Mouse (Mus musculus): ENCODE measurements around the gene Atp6v0a1. TPM values are rescaled to one million over a fixed set of nuclear protein-coding genes. Genes with fewer than 3 reads are reported as not detected.

Gene Atp6v0a1
- total RNA-seq, 2 experiments from 2014 or later, result 52.9 to 59.9 TPM

- no peak for DNase-seq
Measured at GRCm38 (mm10) chr11:101085617-101086322, 76.5 kb downstream of the Atp6v0a1 start.

DNA sequence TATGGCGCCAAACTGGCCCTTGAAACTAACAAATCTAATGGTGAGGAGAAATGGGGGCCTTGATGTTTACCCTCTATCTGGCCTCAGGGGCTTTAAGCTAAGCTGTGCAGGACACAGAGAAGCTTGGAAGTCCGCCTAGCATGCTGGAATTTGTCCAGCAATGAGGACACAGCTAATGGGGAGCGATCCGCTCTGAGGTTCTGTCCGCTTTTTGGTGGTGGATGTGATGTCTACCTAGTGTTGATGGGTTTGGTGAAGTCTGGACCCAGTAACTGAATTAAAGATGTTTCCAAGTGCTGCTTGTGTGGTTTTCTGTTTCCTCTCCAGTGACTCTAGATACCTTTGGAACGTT lies 77.0 kb downstream of the Atp6v0a1 start:
- no peak for DNase-seq

DNA sequence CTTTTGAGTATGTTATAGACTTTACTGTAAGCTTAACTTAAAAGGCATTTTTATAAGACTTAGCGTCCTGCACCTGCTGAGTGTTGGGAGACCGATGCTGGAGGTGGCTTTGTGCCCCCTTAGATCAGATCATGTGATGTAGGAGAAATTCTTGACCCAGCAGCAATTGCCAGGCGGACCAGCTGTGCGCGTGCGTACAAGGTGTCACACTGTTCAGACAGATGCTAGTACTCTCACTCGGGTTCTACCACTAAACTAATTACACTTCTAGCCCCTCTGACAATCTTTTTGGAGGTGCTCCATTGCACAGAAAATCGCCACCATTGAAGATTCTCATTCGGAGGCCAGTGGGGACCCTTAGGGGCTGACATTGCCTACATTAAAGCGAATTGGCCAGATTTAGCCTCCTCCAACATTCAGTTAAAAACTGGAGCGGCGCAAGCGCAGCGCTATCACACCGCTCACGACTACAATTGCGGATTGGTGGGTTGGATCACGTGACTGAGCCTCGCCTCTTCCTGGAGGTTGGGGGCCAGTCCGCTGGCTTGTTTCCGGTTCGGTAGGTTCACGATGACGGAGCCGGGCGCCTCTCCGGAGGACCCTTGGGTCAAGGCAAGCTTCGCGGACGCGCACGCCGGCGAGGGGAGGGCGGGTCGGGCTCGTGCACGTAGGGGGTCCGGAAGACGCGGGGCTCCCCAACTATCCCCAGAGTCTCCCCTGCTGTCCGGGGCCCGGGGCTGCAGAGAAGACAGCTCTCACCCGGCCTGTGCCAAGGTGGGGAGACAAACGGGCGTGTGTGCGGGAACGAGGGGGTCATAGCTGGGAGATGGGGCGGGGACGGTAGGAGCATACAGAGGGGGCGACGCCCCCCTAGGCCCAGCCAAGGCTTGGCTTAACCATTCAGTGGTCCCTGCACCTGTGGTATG lies 77.8 kb downstream of the Atp6v0a1 start, which contains the start of gene Mlx:
Mlx (plus strand) TSS at position 522 of the 926 bp plus-strand sequence.
- peak; percentile 85 for DNase-seq

DNA sequence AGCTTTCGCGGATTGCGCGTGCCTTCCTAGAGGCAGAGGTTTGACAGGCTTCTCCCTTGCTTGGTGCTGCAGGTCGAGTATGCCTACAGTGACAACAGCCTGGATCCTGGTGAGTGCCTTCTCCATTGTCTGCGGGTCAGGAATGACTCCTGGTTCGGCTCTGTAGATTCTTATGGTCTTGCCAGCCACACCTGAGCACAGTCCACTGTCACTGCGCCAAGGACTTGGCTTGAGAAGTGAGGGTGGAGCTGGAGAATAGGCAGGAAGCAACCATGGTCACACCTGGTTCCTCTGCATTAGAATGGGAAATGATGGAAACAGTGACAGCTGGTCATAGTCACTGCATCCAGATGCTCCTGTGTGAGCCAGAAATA lies 78.4 kb downstream of the Atp6v0a1 start:
- DNase-seq, result no peak

DNA sequence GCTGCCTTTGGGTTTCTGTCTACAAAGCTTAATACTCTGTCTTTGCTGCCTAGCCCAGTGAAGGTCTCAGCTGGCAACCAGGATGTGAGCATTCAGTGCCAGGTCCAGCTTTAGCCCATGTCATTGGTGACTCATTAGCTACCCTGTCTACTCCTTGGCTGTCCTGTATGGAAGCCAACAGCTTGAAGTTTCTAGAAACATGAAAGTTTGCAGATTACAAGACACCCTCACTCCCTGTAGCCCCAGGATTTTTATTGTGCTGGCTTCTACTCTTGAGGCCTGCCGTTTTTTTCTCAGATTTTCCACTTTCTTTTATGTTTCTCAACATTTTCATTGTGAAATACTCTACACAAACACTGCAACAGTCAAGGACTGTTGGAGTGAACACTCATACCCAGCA lies 80.7 kb downstream of the Atp6v0a1 start:
- no peak for DNase-seq

- no peak for DNase-seq
Measured at GRCm38 (mm10) chr11:101094930-101095313, 85.7 kb downstream of the Atp6v0a1 start.

- peak; percentile 91 for DNase-seq
Measured at GRCm38 (mm10) chr11:101095314-101096024, 86.2 kb downstream of the Atp6v0a1 start, which contains the start of gene Psmc3ip. Gene Psmc3ip (minus strand): TSS chr11:101095436.

- no peak for DNase-seq
Measured at GRCm38 (mm10) chr11:101098231-101098630, 89.0 kb downstream of the Atp6v0a1 start.

- no peak for DNase-seq
Measured at GRCm38 (mm10) chr11:101103011-101103410, 93.8 kb downstream of the Atp6v0a1 start.

DNA sequence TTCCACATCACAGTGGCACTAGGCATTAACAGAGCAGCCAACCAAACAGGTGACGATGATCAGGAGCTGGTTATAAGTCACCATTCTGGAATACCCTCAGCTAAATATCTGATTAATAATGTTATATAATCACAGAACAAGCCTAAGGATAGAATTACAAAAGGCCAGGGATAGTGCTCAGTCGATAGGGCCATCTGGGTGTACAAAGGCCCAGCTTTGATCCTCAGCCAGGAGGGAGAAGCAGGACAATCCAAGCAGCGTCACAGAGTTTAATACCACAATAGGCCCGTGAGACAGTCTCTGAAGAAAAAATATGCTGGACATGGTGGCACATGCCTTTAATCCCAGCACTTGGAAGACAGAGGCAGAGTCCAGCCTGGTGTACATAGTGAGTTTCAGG lies 100.1 kb downstream of the Atp6v0a1 start:
- no peak for DNase-seq

DNA sequence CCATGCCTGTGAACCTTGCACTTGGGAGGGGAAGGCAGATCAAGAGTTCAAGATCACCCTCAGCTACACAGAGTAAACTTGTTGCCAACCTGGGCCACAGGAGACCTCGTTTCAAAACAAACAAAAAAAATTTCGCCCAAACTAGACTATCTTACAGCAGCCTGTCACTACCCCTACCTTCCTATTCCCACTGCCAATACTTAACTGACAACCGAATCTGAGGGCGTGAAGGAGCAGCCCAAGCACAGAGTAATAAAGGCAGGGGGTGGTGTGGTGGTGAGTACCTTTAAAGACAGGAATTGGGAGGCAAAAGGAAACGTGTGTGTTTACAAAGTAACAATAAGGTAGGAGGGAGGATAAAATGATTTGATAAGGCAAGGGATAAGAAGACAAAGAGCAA lies 101.5 kb downstream of the Atp6v0a1 start:
- no peak for DNase-seq

- DNase-seq, result no peak
Measured at GRCm38 (mm10) chr11:101111178-101111577, 101.9 kb downstream of the Atp6v0a1 start.

DNA sequence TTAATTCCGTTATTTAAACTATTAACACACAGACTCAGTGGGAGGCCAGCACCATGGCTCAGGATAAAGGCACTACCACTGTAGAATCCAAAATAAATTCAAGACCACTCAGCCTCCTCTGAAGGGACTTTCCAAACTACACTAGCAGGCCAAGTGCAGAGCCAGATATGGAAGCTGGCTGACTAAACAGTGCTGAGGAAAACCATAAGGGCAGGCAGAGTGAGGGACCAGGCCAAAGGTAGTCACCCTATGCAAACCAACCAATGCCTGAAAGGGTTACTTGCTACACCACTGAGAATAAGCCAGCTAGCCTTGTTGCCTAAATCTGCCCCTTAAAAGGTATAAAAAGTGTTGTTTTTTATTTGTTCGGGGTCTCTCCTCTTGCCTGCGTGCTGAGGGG lies 102.9 kb downstream of the Atp6v0a1 start:
- DNase-seq, result no peak

Small RNAs within 50 kb of the gene (microRNA-seq; reads per million reads assigned to microRNA genes)
- gene Mir6928, result 0 to 0.32 reads per million in 2 experiments

Other genes starting within 250 kb of the Atp6v0a1 start
- gene Kcnh4, start 249.5 kb upstream of the Atp6v0a1 start, total RNA-seq (2021), result not detected
- gene Hcrt, start 246.5 kb upstream of the Atp6v0a1 start, total RNA-seq (2021), result not detected
- 1 to 10 TPM; 7.7 to 8.4 TPM for gene Ghdc, start 238.5 kb upstream of the Atp6v0a1 start, total RNA-seq (2021)
- 100 to 1,000 TPM; 107 to 114 TPM for gene Stat5b, start 158.7 kb upstream of the Atp6v0a1 start, total RNA-seq (2021)
- 10 to 100 TPM; 29.6 to 32.7 TPM for gene Stat5a, start 150.1 kb upstream of the Atp6v0a1 start, total RNA-seq (2021)
- gene Stat3, start 69.9 kb upstream of the Atp6v0a1 start, total RNA-seq (2021), result 10 to 100 TPM; 49.1 to 56.7 TPM
- gene Cavin1, start 38.6 kb upstream of the Atp6v0a1 start, total RNA-seq (2021), result 100 to 1,000 TPM; 279 to 309 TPM
- 10 to 100 TPM in 1 of 2 experiments, 1 to 10 TPM in 1; 9.2 to 11.6 TPM for gene Naglu, start 60.6 kb downstream of the Atp6v0a1 start, total RNA-seq (2021)
- gene Hsd17b1, start 69.0 kb downstream of the Atp6v0a1 start, total RNA-seq (2021), result under 1 TPM; 0.23 to 0.25 TPM
- gene Coasy, start 73.1 kb downstream of the Atp6v0a1 start, total RNA-seq (2021), result 10 to 100 TPM; 10.7 to 11.7 TPM
- 10 to 100 TPM; 10.7 to 12.2 TPM for gene Mlx, start 77.8 kb downstream of the Atp6v0a1 start, total RNA-seq (2021)
- gene Psmc3ip, start 86.0 kb downstream of the Atp6v0a1 start, total RNA-seq (2021), result 1 to 10 TPM; 2.8 to 4.0 TPM
- gene Retreg3, start 110.4 kb downstream of the Atp6v0a1 start, total RNA-seq (2021), result 10 to 100 TPM; 37.3 to 37.5 TPM
- gene Tubg1, start 110.5 kb downstream of the Atp6v0a1 start, total RNA-seq (2021), result 10 to 100 TPM; 37.4 to 39.0 TPM
- 1 to 10 TPM; 5.5 to 6.3 TPM for gene Tubg2, start 146.5 kb downstream of the Atp6v0a1 start, total RNA-seq (2021)
- 1 to 10 TPM; 4.2 to 4.3 TPM for gene Cntnap1, start 161.1 kb downstream of the Atp6v0a1 start, total RNA-seq (2021)
- gene Plekhh3, start 161.9 kb downstream of the Atp6v0a1 start, total RNA-seq (2021), result 10 to 100 TPM; 33.2 to 36.7 TPM
- not detected for gene Ccr10, start 166.0 kb downstream of the Atp6v0a1 start, total RNA-seq (2021)
- 10 to 100 TPM; 17.2 to 17.7 TPM for gene Ezh1, start 217.0 kb downstream of the Atp6v0a1 start, total RNA-seq (2021)
- 10 to 100 TPM; 70.5 to 72.8 TPM for gene Ramp2, start 236.6 kb downstream of the Atp6v0a1 start, total RNA-seq (2021)
- 10 to 100 TPM; 40.1 to 44.3 TPM for gene Vps25, start 244.3 kb downstream of the Atp6v0a1 start, total RNA-seq (2021)

Data from gastrocnemius, postnatal 10 days (tissue).